Mouse (Mus musculus) liver, adult 2 months (tissue): ENCODE results near the gene Keap1.

Experiments
- CTCF ChIP-seq: fragments of 200-500 bp; IDR thresholded peaks from 2 replicates; pipeline ENCODE4 v1.5.1; 2011; ENCODE audit warnings: low read depth, low read length, control low read depth
- POLR2A ChIP-seq: fragments of 200-500 bp; IDR thresholded peaks from 2 replicates; pipeline ENCODE4 v1.6.1; 2011; ENCODE audit warnings: low read length, control low read depth; ENCODE audit not compliant: insufficient read depth; ENCODE audit errors: extremely low read depth

DNA sequence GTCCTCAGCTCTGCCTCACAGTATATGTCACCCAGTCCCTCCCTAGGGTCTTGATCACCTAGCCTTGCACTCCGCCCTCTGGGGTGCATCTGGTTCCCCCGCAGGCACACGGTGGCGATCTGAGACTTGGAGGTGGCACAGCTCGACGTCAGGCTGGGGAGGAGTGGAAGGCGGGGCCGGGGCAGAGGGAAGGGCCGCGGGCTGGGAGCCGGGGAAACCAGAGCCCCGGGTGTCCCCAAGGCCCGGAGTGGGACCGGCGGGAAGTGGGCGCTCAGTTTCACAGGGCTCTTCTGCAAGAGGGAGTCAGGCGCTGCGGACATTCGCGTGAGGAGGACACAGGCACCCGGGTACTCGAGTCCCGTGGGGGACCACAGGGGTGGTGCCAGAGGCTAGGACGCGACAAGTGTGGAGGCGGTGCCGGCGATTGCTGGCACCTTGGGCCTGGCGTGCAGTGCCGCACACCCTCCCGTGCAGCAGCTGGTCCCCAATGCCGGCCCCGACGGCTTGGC lies 55.2 kb downstream of the Keap1 start:
- TF ChIP-seq POLR2A: no peak
- TF ChIP-seq CTCF: peak; percentile 50
